Mouse (Mus musculus): ENCODE results near the gene Slain1.

DNA sequence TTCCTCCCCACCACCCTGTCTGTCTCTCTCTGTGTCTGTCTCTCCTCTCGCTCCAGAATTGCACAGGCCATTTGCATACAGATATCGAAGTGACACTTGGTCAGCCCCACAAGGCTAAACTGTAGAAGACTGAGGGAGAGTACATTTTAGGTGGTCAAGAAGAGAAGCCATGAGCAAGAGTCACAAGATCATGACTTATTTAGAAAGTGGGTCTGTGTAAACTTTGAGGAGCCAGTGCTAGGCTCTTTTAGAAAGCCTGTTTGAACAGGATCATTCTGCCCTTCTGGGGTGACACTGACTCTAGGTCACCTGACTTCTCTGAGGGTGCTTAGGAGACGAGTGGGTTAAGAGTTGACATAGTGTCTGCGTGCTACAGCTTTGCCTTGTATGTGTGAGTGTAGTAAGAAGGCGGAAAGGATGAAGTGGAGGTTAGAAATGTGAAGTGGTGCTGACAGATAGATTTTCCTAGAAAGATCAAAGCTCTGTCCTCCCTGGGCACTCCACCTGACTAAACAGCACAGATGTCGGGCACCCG, 30.3 kb downstream of the Slain1 start:
- TF ChIP-seq CTCF (IDR thresholded peaks at IDR 0.05; ENCODE audit: borderline replicate concordance, control insufficient read depth, extremely low read depth, insufficient read depth, low read length, poor library complexity) (no peak), POLR2A (IDR thresholded peaks at IDR 0.05; ENCODE audit: control insufficient read depth, extremely low read depth, insufficient read depth, low read length, poor library complexity) (no peak)

Data from thymus, adult 2 months (tissue).